Mouse (Mus musculus): ENCODE measurements around the gene Prcd.
"Not testable (repeated sequence)": the region's sequence is repeated elsewhere in the genome, so short reads cannot be mapped to it uniquely, and the experiment has no call there.

Gene Prcd

GRCm38 (mm10) chr11:116653234-116653633, at the start of gene Prcd:
Prcd (plus strand) TSS chr11:116653534.
- DNase-seq (ENCODE audit: low spot score in 2 of 2) = no peak

- no peak for DNase-seq (ENCODE audit: low spot score in 2 of 2)
Measured at GRCm38 (mm10) chr11:116604097-116604496, 49.2 kb upstream of the Prcd start.

GRCm38 (mm10) chr11:116607717-116608116, 45.6 kb upstream of the Prcd start:
- no peak for DNase-seq (ENCODE audit: low spot score in 2 of 2)

- DNase-seq (ENCODE audit: low spot score in 2 of 2) = no peak
Measured at GRCm38 (mm10) chr11:116609965-116610630, 43.2 kb upstream of the Prcd start.

DNA sequence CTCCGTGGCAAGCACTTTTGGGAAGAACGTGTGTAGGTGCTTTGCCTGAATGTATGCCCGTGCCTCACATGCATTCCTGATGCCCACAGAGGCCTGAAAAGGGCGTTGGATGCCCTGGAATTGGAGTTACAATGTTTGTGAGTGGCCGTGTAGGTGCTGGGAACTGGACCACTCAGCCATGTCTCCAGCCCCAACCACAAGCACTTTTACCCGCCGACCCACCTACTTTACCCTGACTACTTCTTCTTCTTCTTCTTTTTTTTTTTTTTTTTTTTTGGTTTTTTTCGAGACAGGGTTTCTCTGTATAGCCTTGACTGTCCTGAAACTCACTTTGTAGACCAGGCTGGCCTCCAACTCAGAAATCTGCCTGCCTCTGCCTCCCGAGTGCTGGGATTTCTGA, 42.2 kb upstream of the Prcd start:
- DNase-seq (ENCODE audit: low spot score in 2 of 2) = not testable (repeated sequence)

- no peak for DNase-seq (ENCODE audit: low spot score in 2 of 2)
Measured at GRCm38 (mm10) chr11:116611883-116612282, 41.5 kb upstream of the Prcd start.

DNA sequence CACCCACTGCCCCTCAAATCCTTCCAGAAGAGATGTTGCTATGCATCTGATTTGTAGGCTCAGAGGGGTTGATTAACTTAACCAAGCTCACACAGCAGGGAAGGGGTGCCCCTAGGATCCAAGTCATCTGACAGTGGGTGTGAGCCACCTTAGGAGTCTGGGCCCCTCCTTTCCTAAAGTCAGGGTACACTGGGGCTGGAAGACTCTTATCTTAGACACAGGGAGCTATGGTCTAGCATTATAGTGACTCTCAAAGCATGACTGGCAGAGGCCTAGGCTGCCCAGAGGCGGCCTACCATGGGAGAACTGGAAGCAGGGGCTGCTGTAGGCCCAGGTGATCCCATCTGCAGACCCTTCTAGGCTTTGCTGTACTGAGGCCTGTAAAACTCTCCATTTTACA, 40.8 kb upstream of the Prcd start:
- DNase-seq (ENCODE audit: low spot score in 2 of 2) = no peak

DNA sequence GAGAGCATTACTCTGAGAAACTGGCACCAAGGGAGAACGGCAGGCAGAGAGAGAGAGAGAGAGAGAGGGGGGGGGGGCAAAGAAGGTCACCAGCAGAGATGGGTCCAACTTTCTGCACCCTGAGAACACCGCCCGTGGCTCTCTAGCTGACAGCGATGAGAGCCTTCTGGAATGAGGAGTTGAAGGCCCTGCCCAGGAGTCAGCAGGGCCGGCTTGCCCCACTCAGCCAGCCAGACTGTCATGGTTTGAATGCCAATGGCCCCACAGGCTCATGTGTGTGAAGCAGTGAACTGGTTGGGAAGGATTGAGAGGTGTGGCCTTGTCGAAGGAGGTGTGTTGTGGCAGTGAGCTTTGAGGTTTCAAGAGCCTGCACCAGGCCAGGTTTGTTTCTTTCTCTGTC, 40.1 kb upstream of the Prcd start:
- DNase-seq (ENCODE audit: low spot score in 2 of 2) = no peak

- DNase-seq (ENCODE audit: low spot score in 2 of 2) = no peak
Measured at GRCm38 (mm10) chr11:116615735-116616437, 37.4 kb upstream of the Prcd start.

GRCm38 (mm10) chr11:116616438-116617118, 36.8 kb upstream of the Prcd start:
- no peak for DNase-seq (ENCODE audit: low spot score in 2 of 2)

DNA sequence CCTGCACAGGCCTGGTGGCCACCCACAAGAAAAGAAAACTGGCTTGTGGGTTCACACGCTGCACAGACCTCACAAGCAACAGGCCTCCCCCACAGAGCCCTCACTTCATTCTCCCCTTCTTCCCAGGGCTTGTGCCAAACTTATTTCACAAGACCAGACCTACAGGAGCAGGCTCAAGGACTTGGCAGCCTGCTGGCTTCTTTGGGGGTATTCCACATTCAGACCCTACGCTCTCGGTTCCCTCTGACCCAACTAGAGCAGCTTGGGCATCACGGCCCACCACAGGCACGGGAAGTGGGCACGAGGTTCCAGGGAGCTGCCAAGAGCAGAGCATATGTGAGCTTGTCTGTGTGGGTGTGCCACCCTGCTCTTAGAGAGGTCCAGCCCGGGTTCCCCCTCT, 35.7 kb upstream of the Prcd start:
- no peak for DNase-seq (ENCODE audit: low spot score in 2 of 2)

DNA sequence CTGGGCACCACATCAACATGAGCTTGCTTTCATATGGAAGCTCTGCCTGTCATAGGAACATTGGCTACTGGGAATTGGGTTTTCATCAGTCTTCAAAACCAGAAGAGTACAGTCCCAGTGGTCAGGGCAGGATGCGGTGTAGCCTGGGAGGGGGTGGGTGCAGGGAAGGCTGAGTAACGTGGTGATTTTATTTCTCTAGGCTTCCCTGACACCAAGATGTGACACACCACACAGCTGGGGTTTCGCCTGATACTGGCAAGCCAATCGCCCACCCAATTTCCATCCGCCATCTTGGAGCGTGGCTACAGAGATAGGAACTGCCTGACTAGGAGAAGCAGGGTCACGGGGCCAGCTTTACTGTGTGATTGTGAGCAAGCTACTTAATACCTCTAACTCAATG, 34.7 kb upstream of the Prcd start:
- no peak for DNase-seq (ENCODE audit: low spot score in 2 of 2)

DNA sequence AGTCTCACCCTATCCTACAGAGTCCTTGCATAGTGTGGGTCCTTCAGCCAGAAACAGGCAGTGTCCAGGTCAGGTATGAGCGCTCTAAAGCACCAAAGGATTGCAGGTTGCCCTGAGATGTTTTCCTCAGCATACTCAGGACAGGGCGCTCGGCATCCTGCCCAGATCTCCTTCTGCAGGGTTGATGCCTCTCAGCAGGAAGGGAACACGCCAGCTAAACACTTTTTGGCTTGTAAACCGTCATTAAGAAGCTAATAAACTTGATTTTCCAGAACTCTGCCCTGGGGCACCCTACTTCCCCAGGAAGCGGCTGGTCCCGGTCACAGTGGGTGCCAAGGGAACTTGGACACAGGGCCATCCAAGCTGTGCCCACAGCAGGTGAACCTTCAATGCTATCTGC, 34.2 kb upstream of the Prcd start:
- no peak for DNase-seq (ENCODE audit: low spot score in 2 of 2)

DNA sequence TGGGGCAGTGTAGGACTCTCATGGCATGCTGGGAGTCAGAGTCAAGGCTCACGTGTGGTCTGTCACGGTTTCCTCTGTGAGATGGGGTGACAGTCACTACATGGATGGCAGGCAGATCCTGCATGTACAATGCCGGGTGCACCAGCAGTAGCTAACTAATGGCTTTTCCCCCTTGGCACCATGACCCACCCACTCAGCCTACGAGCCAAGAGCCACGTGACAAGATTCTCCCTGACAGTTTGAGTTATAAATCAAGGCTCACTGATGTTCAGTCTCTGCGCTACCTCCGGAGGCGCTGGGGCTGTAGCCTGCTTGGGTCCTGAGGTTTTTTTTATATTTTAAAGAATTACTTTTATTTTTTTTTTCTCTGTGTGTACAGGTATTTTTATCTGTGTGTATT, 33.8 kb upstream of the Prcd start:
- no peak for DNase-seq (ENCODE audit: low spot score in 2 of 2)

- no peak for DNase-seq (ENCODE audit: low spot score in 2 of 2)
Measured at GRCm38 (mm10) chr11:116620073-116620472, 33.3 kb upstream of the Prcd start.

- no peak for DNase-seq (ENCODE audit: low spot score in 2 of 2)
Measured at GRCm38 (mm10) chr11:116620559-116621253, 32.6 kb upstream of the Prcd start.

GRCm38 (mm10) chr11:116621258-116621704, 32.1 kb upstream of the Prcd start:
- peak in 1 of 2 experiments; percentile 65 for DNase-seq (ENCODE audit: low spot score in 2 of 2)

- no peak for DNase-seq (ENCODE audit: low spot score in 2 of 2)
Measured at GRCm38 (mm10) chr11:116623281-116624124, 29.8 kb upstream of the Prcd start.

DNA sequence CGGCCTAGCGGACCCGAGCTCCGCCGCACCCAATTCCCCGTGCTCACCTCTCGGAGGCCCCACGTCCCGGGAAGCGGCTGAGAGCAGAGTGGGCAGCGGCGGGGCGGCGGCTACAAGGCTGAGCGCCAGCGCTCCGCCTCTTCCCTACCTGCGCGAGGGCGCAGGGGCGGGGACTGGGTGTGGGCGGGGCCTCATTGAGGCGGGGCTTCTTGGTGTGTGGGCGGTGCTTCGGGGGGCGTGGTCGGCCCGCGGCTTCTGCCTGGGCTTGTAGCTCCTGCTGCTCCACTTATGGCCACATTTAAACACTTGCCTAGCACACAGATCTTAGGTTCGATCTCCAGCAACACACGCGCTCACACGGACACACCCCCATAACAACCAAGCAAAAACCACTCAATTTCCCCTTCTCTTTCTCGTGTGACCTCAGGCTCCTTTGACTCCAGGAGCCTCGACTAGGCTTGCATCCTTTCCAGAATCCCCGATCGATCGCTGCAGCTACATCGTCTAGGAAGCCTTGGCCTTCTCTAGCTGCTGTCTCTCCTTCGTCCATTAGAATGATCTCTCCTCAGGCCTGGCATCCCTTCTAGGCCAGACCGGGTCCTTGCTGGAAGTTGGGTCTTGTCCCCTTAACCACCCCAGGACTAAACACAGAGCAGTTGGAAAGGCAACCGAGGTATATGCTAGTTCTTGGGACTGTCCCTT, 29.1 kb upstream of the Prcd start:
- peak; percentile 80 to 82 for DNase-seq (ENCODE audit: low spot score in 2 of 2)

DNA sequence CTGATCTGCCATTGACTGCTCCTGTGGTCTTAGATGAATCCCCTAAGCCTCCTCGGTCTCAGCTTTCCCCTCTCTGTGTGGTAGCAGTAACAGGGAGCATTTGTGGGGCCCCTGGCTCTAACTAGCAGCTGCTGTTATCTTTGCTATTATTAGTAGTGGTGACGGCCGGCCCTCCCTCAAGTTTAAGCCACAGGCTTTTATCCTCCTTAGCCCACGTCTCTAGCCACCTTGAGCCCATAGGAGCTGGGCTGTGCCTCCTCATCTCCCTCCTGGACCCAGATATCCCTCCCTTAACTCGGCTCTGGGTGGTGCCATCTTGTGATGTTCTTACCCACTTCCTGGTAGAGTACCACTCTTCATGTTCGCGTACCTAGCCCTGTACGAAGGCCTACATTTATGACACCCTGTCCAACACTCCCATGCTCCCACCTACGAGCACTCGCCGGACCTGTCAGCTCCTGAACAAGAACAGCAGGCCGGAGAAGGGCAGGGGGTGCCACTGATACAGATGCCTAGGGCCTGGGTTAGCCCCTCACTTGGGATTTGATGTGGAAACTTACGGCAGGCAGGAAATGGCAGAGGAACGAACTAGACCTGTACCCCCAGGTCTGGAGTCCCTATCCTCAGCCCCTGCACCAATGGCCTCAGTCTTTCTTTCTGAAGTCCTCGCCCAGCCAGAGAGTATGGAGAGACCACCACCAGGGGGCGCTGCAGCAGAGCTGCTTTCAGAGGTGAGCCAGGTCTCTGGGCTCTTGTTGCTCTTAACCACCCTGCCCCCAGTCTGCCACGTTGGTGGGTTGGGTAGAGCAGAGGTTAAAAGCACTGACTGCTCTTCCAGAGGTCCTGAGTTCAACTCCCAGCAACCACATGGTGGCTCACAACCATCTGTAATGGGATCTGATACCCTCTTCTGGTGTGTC, 28.0 kb upstream of the Prcd start:
- DNase-seq (ENCODE audit: low spot score in 2 of 2) = no peak
